Mouse (Mus musculus) embryonic facial prominence, embryonic 11.5 days (tissue): ENCODE results near the gene Unc5c. TPM values are rescaled to one million over a fixed set of nuclear protein-coding genes. Genes with fewer than 3 reads are reported as not detected.

ENCODE experiments used
- ATAC-seq: fragments of 200-750 bp; cut with Nextera tagmentation; replicated peaks from 2 replicates; pipeline ENCODE4 v1.8.0; 2017; ENCODE audit warnings: low read depth; ENCODE audit not compliant: insufficient number of reproducible peaks, low FRiP score, low TSS enrichment
- DNase-seq: peaks from one replicate; pipeline ENCODE4 v3.0.0-alpha.2; 2015; ENCODE audit warnings: low spot score
- H3K27ac ChIP-seq: fragments of 300-500 bp; sonication (generic); replicated peaks from 2 replicates; pipeline ENCODE4 v1.5.1; 2014; ENCODE audit warnings: mild to moderate bottlenecking, low read depth, low read length, control low read depth
- H3K27me3 ChIP-seq: fragments of 300-500 bp; sonication (generic); 2 replicates; pipeline ENCODE4 v1.6.1; 2014; ENCODE audit warnings: mild to moderate bottlenecking, low read length, moderate library complexity, mixed read lengths; ENCODE audit not compliant: control insufficient read depth, insufficient read depth
- H3K36me3 ChIP-seq: fragments of 300-500 bp; sonication (generic); replicated peaks from 2 replicates; pipeline ENCODE4 v1.6.1; 2014; ENCODE audit warnings: low read depth, mild to moderate bottlenecking, low read length, moderate library complexity, mixed read lengths; ENCODE audit not compliant: control insufficient read depth, insufficient read depth
- H3K4me1 ChIP-seq: fragments of 300-500 bp; sonication (generic); 2 replicates; pipeline ENCODE4 v1.6.1; 2014; ENCODE audit warnings: low read length, mixed read lengths; ENCODE audit not compliant: control insufficient read depth, insufficient read depth
- H3K4me2 ChIP-seq: fragments of 300-500 bp; sonication (generic); 2 replicates; pipeline ENCODE4 v1.6.1; 2014; ENCODE audit warnings: low read depth, mild to moderate bottlenecking, control low read depth, low read length, moderate library complexity
- H3K4me3 ChIP-seq: fragments of 300-500 bp; sonication (generic); 2 replicates; pipeline ENCODE4 v1.5.1; 2014; ENCODE audit warnings: low read depth, low read length, control low read depth
- H3K9ac ChIP-seq: fragments of 300-500 bp; sonication (generic); replicated peaks from 2 replicates; pipeline ENCODE4 v1.6.1; 2014; ENCODE audit warnings: mild to moderate bottlenecking, control low read depth, low read length
- H3K9me3 ChIP-seq: fragments of 300-500 bp; sonication (generic); replicated peaks from 2 replicates; pipeline ENCODE4 v1.6.1; 2016; ENCODE audit warnings: mild to moderate bottlenecking, low read length, inconsistent platforms, mixed read lengths; ENCODE audit not compliant: control insufficient read depth
- WGBS: fragments of 180-500 bp; shearing (Covaris S2); extraction: QIAGEN DNeasy Blood & Tissue Kit; methylation state at CpG from one replicate; pipeline ENCODE4 v1.1.7; 2014; 5-methylcytosine and 5-hydroxymethylcytosine counted together
- polyA plus RNA-seq: library from polyadenylated mRNA; unstranded; fragments of >200 nt; fragmentation: Nextera tagmentation; extraction: Ambion mirVana; gene quantifications from 2 replicates; pipeline ENCODE4 v1.2.1, GENCODE M21; 2014

Gene Unc5c
- polyA plus RNA-seq, 1 experiment from 2014 or later: 10.0 TPM

DNA sequence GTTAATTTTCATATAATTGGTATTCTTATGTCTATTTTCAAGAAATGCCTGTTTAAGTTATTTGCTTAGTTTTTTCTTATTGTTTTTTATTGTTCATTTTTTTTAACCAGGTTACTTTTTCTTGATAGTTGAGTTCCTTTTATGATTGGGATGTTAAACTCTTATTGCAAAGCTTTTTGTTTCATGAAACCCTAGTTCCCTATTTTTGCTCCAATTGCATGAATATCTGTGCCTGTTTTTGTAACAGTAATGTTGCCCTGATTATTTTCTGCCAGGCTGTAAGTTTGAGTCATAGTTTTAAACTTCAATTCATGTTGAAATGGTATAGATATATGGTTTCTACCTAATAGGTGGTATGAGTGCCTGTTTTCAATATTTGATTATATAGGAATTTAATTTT is 234.2 kb downstream of the Unc5c start:
- no peak overlapping the region for H3K4me2 ChIP-seq
- H3K9ac ChIP-seq: no peak overlapping the region
- H3K9me3 ChIP-seq: no peaks in the 10 kb centered on the region
- ATAC-seq (no peak), DNase-seq (no peak)
- no peaks in the 10 kb centered on the region for H3K27me3 ChIP-seq
- H3K4me1 ChIP-seq: no peaks in the 10 kb centered on the region
- no peak overlapping the region for H3K27ac ChIP-seq
- no peaks in the 10 kb centered on the region for H3K36me3 ChIP-seq
- H3K4me3 ChIP-seq: no peak overlapping the region

GRCm38 (mm10) chr3:141701381-141701909 is 236.4 kb downstream of the Unc5c start:
- ATAC-seq (no peak), DNase-seq (peak; percentile 33)
- Histone ChIP-seq H3K9ac (no peak overlapping the region), H3K36me3 (no peaks in the 10 kb centered on the region), H3K4me2 (no peak overlapping the region), H3K4me1 (no peaks in the 10 kb centered on the region), H3K27ac (no peak overlapping the region), H3K27me3 (no peaks in the 10 kb centered on the region), H3K9me3 (no peaks in the 10 kb centered on the region), H3K4me3 (no peak overlapping the region)
- WGBS: 73% methylated on average over 3 of the region's 3 CpGs

DNA sequence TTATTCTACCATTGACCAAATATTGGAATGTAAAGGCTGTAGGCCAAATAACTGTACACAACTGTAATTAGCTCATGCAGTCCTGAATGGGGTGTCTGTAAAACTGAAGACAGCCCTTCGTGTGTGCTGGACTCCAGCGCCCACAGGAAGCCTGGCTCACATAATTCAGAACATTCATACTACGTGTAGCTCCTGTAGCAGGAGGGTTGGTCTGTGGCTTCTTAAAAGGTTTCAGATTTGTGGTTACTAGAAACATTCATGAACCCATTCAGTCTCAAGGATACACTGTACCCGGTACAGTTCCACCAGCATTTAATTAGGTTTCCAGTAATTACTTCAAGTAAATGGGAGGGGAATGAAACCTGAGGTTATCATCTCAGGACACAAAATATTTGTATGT is 246.6 kb downstream of the Unc5c start:
- H3K4me3 ChIP-seq: no peak overlapping the region
- no peaks in the 10 kb centered on the region for H3K4me1 ChIP-seq
- no peak overlapping the region for H3K27ac ChIP-seq
- no peaks in the 10 kb centered on the region for H3K36me3 ChIP-seq
- WGBS: 51% methylated on average over 4 of the region's 4 CpGs
- no peaks in the 10 kb centered on the region for H3K9me3 ChIP-seq
- H3K9ac ChIP-seq: no peak overlapping the region
- ATAC-seq: 0 out of 2 replicates have a peak, but pooled peaks have one; percentile 52
- H3K4me2 ChIP-seq: no peak overlapping the region
- peak; percentile 33 for DNase-seq
- no peaks in the 10 kb centered on the region for H3K27me3 ChIP-seq

DNA sequence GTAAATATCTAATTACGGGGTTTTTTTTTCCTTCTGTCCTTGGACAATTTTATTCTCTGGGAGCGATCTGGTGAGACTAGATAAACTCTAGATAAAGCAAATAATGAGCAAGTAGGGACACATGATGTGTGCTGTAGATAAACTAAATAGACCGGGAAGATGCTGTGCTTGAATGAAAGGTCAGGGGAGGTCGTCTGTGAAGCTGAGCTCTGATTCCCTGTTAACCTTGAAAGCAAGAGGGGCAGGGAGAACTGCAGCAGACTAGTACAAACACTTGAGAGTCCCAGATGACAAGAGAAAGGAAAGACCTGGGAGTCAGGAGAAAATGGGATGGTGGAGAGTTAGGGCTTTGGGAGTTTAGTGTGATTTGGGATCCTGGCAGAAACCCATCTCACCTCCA is 251.4 kb downstream of the Unc5c start:
- DNase-seq: no peak
- Histone ChIP-seq H3K27me3 (no peaks in the 10 kb centered on the region), H3K9me3 (no peaks in the 10 kb centered on the region), H3K9ac (no peak overlapping the region), H3K4me3 (no peak overlapping the region), H3K36me3 (no peaks in the 10 kb centered on the region), H3K27ac (no peak overlapping the region), H3K4me1 (no peaks in the 10 kb centered on the region), H3K4me2 (no peak overlapping the region)
- ATAC-seq: no peak
- WGBS: 39% methylated on average over 4 of the region's 4 CpGs

DNA sequence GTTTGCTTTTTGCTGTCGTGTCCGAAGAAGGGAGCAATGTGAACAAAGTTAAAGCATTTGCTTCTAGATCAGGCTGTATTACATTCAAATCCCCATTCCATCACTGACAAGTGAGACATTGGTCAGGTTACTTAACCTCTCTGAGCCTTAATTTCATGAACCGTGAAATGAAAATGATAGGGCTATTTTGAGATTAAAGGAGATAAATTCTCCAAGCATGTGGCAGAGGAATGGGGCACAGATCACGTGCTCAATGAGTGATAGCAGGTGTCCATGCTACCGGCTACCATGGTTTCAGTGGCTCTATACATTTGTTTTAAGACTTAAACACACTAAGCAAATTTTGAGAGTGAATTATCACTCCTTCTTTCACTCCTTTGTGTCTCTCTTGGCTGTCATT is 254.0 kb downstream of the Unc5c start:
- ATAC-seq: no peak
- WGBS: 73% methylated on average over 5 of the region's 5 CpGs

DNA sequence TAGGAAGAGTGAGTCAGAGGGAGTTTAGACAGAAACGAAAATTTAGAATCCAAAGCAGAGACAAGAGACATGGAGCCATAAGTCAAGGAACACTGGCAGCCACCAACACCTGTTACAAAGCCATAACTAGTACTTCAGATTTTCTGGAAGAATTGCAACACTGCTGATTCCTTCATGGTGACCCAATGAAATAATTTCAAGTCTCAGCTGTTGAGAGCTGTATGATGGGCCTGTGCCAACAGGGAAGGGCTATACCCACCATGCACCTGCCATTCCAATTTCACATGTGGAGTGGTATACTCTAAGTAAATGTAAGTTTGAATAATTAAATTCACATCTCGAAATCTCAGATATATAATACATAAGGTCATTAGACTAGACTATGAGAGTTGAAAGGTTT is 259.5 kb downstream of the Unc5c start:
- DNase-seq (no peak), ATAC-seq (no peak)
- H3K9me3 ChIP-seq: no peaks in the 10 kb centered on the region
- no peak overlapping the region for H3K4me2 ChIP-seq
- H3K27ac ChIP-seq: no peak overlapping the region
- H3K9ac ChIP-seq: no peak overlapping the region
- 87% methylated on average over 2 of the region's 2 CpGs for WGBS
- H3K36me3 ChIP-seq: no peaks in the 10 kb centered on the region
- H3K4me3 ChIP-seq: no peak overlapping the region
- H3K27me3 ChIP-seq: no peaks in the 10 kb centered on the region
- no peaks in the 10 kb centered on the region for H3K4me1 ChIP-seq

More for the DNA sequence above, 254.0 kb downstream of the Unc5c start:
- no peak for DNase-seq
- no peaks in the 10 kb centered on the region for H3K27me3 ChIP-seq
- H3K9me3 ChIP-seq: no peaks in the 10 kb centered on the region
- H3K9ac ChIP-seq: no peak overlapping the region
- no peaks in the 10 kb centered on the region for H3K4me1 ChIP-seq
- no peak overlapping the region for H3K27ac ChIP-seq
- H3K4me3 ChIP-seq: no peak overlapping the region
- no peaks in the 10 kb centered on the region for H3K36me3 ChIP-seq
- H3K4me2 ChIP-seq: no peak overlapping the region

GRCm38 (mm10) chr3:141725432-141725831 is 260.4 kb downstream of the Unc5c start:
- no peak overlapping the region for H3K4me3 ChIP-seq
- ATAC-seq: no peak
- whole genome bisulfite sequencing: 26% methylated on average over 1 of the region's 1 CpGs
- DNase-seq: no peak
- no peaks in the 10 kb centered on the region for H3K27me3 ChIP-seq
- no peaks in the 10 kb centered on the region for H3K4me1 ChIP-seq
- H3K9ac ChIP-seq: no peak overlapping the region
- no peak overlapping the region for H3K4me2 ChIP-seq
- no peak overlapping the region for H3K27ac ChIP-seq
- no peaks in the 10 kb centered on the region for H3K9me3 ChIP-seq
- no peaks in the 10 kb centered on the region for H3K36me3 ChIP-seq

- no peak overlapping the region for H3K27ac ChIP-seq
- H3K9ac ChIP-seq: no peak overlapping the region
- no peaks in the 10 kb centered on the region for H3K9me3 ChIP-seq
- 88% methylated on average over 6 of the region's 6 CpGs for WGBS
- H3K4me3 ChIP-seq: no peak overlapping the region
- H3K27me3 ChIP-seq: no peaks in the 10 kb centered on the region
- H3K4me1 ChIP-seq: no peaks in the 10 kb centered on the region
- H3K4me2 ChIP-seq: no peak overlapping the region
- H3K36me3 ChIP-seq: no peaks in the 10 kb centered on the region
- no peak for DNase-seq
- ATAC-seq: no peak
Observed at GRCm38 (mm10) chr3:141733844-141734243, 268.8 kb downstream of the Unc5c start.
